Mouse (Mus musculus): ENCODE measurements around the gene Pou2f1. TPM values are rescaled to one million over a fixed set of nuclear protein-coding genes. Genes with fewer than 3 reads are reported as not detected.
A peak's percentile ranks its signal among the peaks of the same experiment; 100 is the strongest.

The Pou2f1 gene
- polyA plus RNA-seq, 1 experiment from 2014 or later, result 14.8 TPM

- Histone ChIP-seq H3K4me1 (ENCODE audit: control insufficient read depth, insufficient read depth, low read length) (peaks cover 22% of the 10 kb centered on the region), H3K27me3 (replicated peaks; ENCODE audit: control insufficient read depth, insufficient read depth, low read length) (no peaks in the 10 kb centered on the region), H3K9me3 (replicated peaks; ENCODE audit: control insufficient read depth, low read length) (no peaks in the 10 kb centered on the region), H3K4me3 (ENCODE audit: low read depth, low read length) (peak overlapping the region; percentile 28), H3K4me2 (ENCODE audit: low read length) (peak overlapping the region; percentile 56), H3K9ac (ENCODE audit: low read length) (peak overlapping the region; percentile 9; the same call in 1 of the 2 replicates), H3K27ac (ENCODE audit: low read depth, low read length) (peak overlapping the region; percentile 90), H3K36me3 (ENCODE audit: control insufficient read depth, insufficient read depth, low read length) (0 out of 2 replicates have a peak, but pooled peaks cover 2% of the 10 kb centered on the region)
- peak; percentile 98 for DNase-seq (ENCODE audit: low spot score)
- 4% methylated on average over 7 of the region's 7 CpGs for WGBS
- peak; percentile 97 for ATAC-seq
These were observed 67.6 kb downstream of the Pou2f1 start for GRCm38 (mm10) chr1:165934648-165935465.

- H3K27me3 ChIP-seq (replicated peaks; ENCODE audit: control insufficient read depth, insufficient read depth, low read length), result no peaks in the 10 kb centered on the region
- peaks cover 22% of the 10 kb centered on the region for H3K4me1 ChIP-seq (ENCODE audit: control insufficient read depth, insufficient read depth, low read length)
- peak overlapping the region; percentile 90 for H3K27ac ChIP-seq (ENCODE audit: low read depth, low read length)
- H3K4me2 ChIP-seq (ENCODE audit: low read length), result peak overlapping the region; percentile 56
- ATAC-seq (no peak), DNase-seq (ENCODE audit: low spot score) (peak; percentile 21)
- 0 out of 2 replicates have a peak, but pooled peaks cover 2% of the 10 kb centered on the region for H3K36me3 ChIP-seq (ENCODE audit: control insufficient read depth, insufficient read depth, low read length)
- peak overlapping the region; percentile 31 for H3K4me3 ChIP-seq (ENCODE audit: low read depth, low read length)
- H3K9me3 ChIP-seq (replicated peaks; ENCODE audit: control insufficient read depth, low read length), result no peaks in the 10 kb centered on the region
- H3K9ac ChIP-seq (ENCODE audit: low read length), result peak overlapping the region; percentile 47; the same call in 1 of the 2 replicates
- 10% methylated on average over 5 of the region's 5 CpGs for WGBS
These were observed 68.4 kb downstream of the Pou2f1 start for GRCm38 (mm10) chr1:165933915-165934647.

GRCm38 (mm10) chr1:165932842-165933241 is 69.6 kb downstream of the Pou2f1 start:
- Histone ChIP-seq H3K4me1 (ENCODE audit: control insufficient read depth, insufficient read depth, low read length) (peaks cover 22% of the 10 kb centered on the region), H3K36me3 (ENCODE audit: control insufficient read depth, insufficient read depth, low read length) (0 out of 2 replicates have a peak, but pooled peaks cover 2% of the 10 kb centered on the region), H3K27me3 (replicated peaks; ENCODE audit: control insufficient read depth, insufficient read depth, low read length) (no peaks in the 10 kb centered on the region), H3K4me2 (ENCODE audit: low read length) (peak overlapping the region; percentile 48), H3K4me3 (ENCODE audit: low read depth, low read length) (peak overlapping the region; percentile 22), H3K9me3 (replicated peaks; ENCODE audit: control insufficient read depth, low read length) (no peaks in the 10 kb centered on the region), H3K27ac (ENCODE audit: low read depth, low read length) (no peak overlapping the region), H3K9ac (ENCODE audit: low read length) (no peak overlapping the region)
- ATAC-seq (no peak), DNase-seq (ENCODE audit: low spot score) (no peak)
- 52% methylated on average over 2 of the region's 2 CpGs for WGBS

- Histone ChIP-seq H3K27ac (ENCODE audit: low read depth, low read length) (no peak overlapping the region), H3K4me2 (ENCODE audit: low read length) (0 out of 2 replicates have a peak overlapping the region, but pooled peaks have one; percentile 16), H3K9ac (ENCODE audit: low read length) (no peak overlapping the region), H3K4me3 (ENCODE audit: low read depth, low read length) (no peak overlapping the region), H3K4me1 (ENCODE audit: control insufficient read depth, insufficient read depth, low read length) (peaks cover 14% of the 10 kb centered on the region), H3K36me3 (ENCODE audit: control insufficient read depth, insufficient read depth, low read length) (0 out of 2 replicates have a peak, but pooled peaks cover 2% of the 10 kb centered on the region), H3K9me3 (replicated peaks; ENCODE audit: control insufficient read depth, low read length) (no peaks in the 10 kb centered on the region), H3K27me3 (replicated peaks; ENCODE audit: control insufficient read depth, insufficient read depth, low read length) (no peaks in the 10 kb centered on the region)
- WGBS, result 80% methylated on average over 3 of the region's 3 CpGs
- ATAC-seq (no peak), DNase-seq (ENCODE audit: low spot score) (no peak)
These were observed 72.0 kb downstream of the Pou2f1 start for GRCm38 (mm10) chr1:165930510-165930909.

- Histone ChIP-seq H3K9me3 (replicated peaks; ENCODE audit: control insufficient read depth, low read length) (no peaks in the 10 kb centered on the region), H3K4me1 (ENCODE audit: control insufficient read depth, insufficient read depth, low read length) (peaks cover 7% of the 10 kb centered on the region), H3K4me2 (ENCODE audit: low read length) (no peak overlapping the region), H3K36me3 (ENCODE audit: control insufficient read depth, insufficient read depth, low read length) (0 out of 2 replicates have a peak, but pooled peaks cover 2% of the 10 kb centered on the region), H3K27me3 (replicated peaks; ENCODE audit: control insufficient read depth, insufficient read depth, low read length) (no peaks in the 10 kb centered on the region), H3K9ac (ENCODE audit: low read length) (no peak overlapping the region), H3K4me3 (ENCODE audit: low read depth, low read length) (no peak overlapping the region), H3K27ac (ENCODE audit: low read depth, low read length) (no peak overlapping the region)
- DNase-seq (ENCODE audit: low spot score) (no peak), ATAC-seq (no peak)
- WGBS, result 89% methylated on average over 7 of the region's 7 CpGs
These were observed 74.8 kb downstream of the Pou2f1 start for GRCm38 (mm10) chr1:165927507-165928279.

- WGBS, result 93% methylated on average over 2 of the region's 2 CpGs
- Histone ChIP-seq H3K27me3 (replicated peaks; ENCODE audit: control insufficient read depth, insufficient read depth, low read length) (no peaks in the 10 kb centered on the region), H3K9ac (ENCODE audit: low read length) (no peak overlapping the region), H3K9me3 (replicated peaks; ENCODE audit: control insufficient read depth, low read length) (no peaks in the 10 kb centered on the region), H3K4me3 (ENCODE audit: low read depth, low read length) (no peak overlapping the region), H3K36me3 (ENCODE audit: control insufficient read depth, insufficient read depth, low read length) (no peaks in the 10 kb centered on the region), H3K4me1 (ENCODE audit: control insufficient read depth, insufficient read depth, low read length) (no peaks in the 10 kb centered on the region; the same call in 1 of the 2 replicates), H3K4me2 (ENCODE audit: low read length) (no peak overlapping the region), H3K27ac (ENCODE audit: low read depth, low read length) (no peak overlapping the region)
- DNase-seq (ENCODE audit: low spot score), result no peak
- ATAC-seq, result no peak
These were observed 77.3 kb downstream of the Pou2f1 start for GRCm38 (mm10) chr1:165925207-165925606.

GRCm38 (mm10) chr1:165922488-165922887 is 80.0 kb downstream of the Pou2f1 start:
- Histone ChIP-seq H3K4me1 (ENCODE audit: control insufficient read depth, insufficient read depth, low read length) (no peaks in the 10 kb centered on the region), H3K9ac (ENCODE audit: low read length) (no peak overlapping the region), H3K27me3 (replicated peaks; ENCODE audit: control insufficient read depth, insufficient read depth, low read length) (no peaks in the 10 kb centered on the region), H3K4me2 (ENCODE audit: low read length) (no peak overlapping the region), H3K9me3 (replicated peaks; ENCODE audit: control insufficient read depth, low read length) (no peaks in the 10 kb centered on the region), H3K27ac (ENCODE audit: low read depth, low read length) (no peak overlapping the region), H3K4me3 (ENCODE audit: low read depth, low read length) (no peak overlapping the region), H3K36me3 (ENCODE audit: control insufficient read depth, insufficient read depth, low read length) (no peaks in the 10 kb centered on the region)
- ATAC-seq, result no peak
- 71% methylated on average over 1 of the region's 1 CpGs for WGBS
- DNase-seq (ENCODE audit: low spot score), result no peak

GRCm38 (mm10) chr1:165921026-165921425 is 81.5 kb downstream of the Pou2f1 start:
- ATAC-seq (no peak), DNase-seq (ENCODE audit: low spot score) (no peak)
- 76% methylated on average over 3 of the region's 3 CpGs for WGBS
- no peaks in the 10 kb centered on the region for H3K9me3 ChIP-seq (replicated peaks; ENCODE audit: control insufficient read depth, low read length)
- no peak overlapping the region for H3K27ac ChIP-seq (ENCODE audit: low read depth, low read length)
- no peaks in the 10 kb centered on the region for H3K4me1 ChIP-seq (ENCODE audit: control insufficient read depth, insufficient read depth, low read length)
- no peak overlapping the region for H3K4me3 ChIP-seq (ENCODE audit: low read depth, low read length)
- H3K36me3 ChIP-seq (ENCODE audit: control insufficient read depth, insufficient read depth, low read length), result peaks cover 9% of the 10 kb centered on the region
- H3K9ac ChIP-seq (ENCODE audit: low read length), result no peak overlapping the region
- no peak overlapping the region for H3K4me2 ChIP-seq (ENCODE audit: low read length)
- no peaks in the 10 kb centered on the region for H3K27me3 ChIP-seq (replicated peaks; ENCODE audit: control insufficient read depth, insufficient read depth, low read length)
